Mouse (Mus musculus) heart, adult 2 months (tissue): ENCODE results near the gene Atf7ip2. TPM values are rescaled to one million over a fixed set of nuclear protein-coding genes. Genes with fewer than 3 reads are reported as not detected.
"Not testable (repeated sequence)": the region's sequence is repeated elsewhere in the genome, so short reads cannot be mapped to it uniquely, and the experiment has no call there.

Source experiments
- DNase-seq, 2 experiments: peaks; one replicate each; pipeline ENCODE4 v3.0.0; 2021
- H3K27ac ChIP-seq: fragments of 200-600 bp; 2 replicates; pipeline ENCODE4 v1.8.1; 2022
- H3K27me3 ChIP-seq: fragments of 200-500 bp; 2 replicates; pipeline ENCODE4 v1.6.1; 2012; ENCODE audit warnings: mild to moderate bottlenecking, low read length, inconsistent platforms, mixed read lengths; ENCODE audit not compliant: control insufficient read depth, insufficient read depth
- H3K36me3 ChIP-seq: fragments of 200-500 bp; 2 replicates; pipeline ENCODE4 v1.6.1; 2012; ENCODE audit warnings: low read length, inconsistent platforms; ENCODE audit not compliant: control insufficient read depth, insufficient read depth
- H3K4me1 ChIP-seq: fragments of 200-500 bp; 2 replicates; pipeline ENCODE4 v1.6.1; 2011; ENCODE audit warnings: low read length; ENCODE audit not compliant: control insufficient read depth, insufficient read depth
- H3K4me3 ChIP-seq: fragments of 200-600 bp; 2 replicates; pipeline ENCODE4 v1.8.1; 2022
- H3K79me2 ChIP-seq: fragments of 200-500 bp; replicated peaks from 2 replicates; pipeline ENCODE4 v1.6.1; 2012; ENCODE audit warnings: mild to moderate bottlenecking, inconsistent platforms, low read length, moderate library complexity, mixed read lengths; ENCODE audit not compliant: control insufficient read depth, insufficient read depth
- H3K9ac ChIP-seq: fragments of 200-500 bp; 2 replicates; pipeline ENCODE4 v1.6.1; 2012; ENCODE audit warnings: low read depth, mild to moderate bottlenecking, control low read depth, inconsistent platforms, low read length, mixed read lengths
- CTCF ChIP-seq: fragments of 200-600 bp; IDR thresholded peaks from 2 replicates; pipeline ENCODE4 v1.8.1; 2022; ENCODE audit warnings: antibody characterized with exemption, mild to moderate bottlenecking, moderate library complexity
- EP300 ChIP-seq: fragments of 200-500 bp; IDR thresholded peaks from 2 replicates; pipeline ENCODE4 v1.6.1; 2011; ENCODE audit warnings: low read depth, low read length, control low read depth; ENCODE audit not compliant: insufficient read depth
- POLR2A ChIP-seq: fragments of 200-500 bp; IDR thresholded peaks from 2 replicates; pipeline ENCODE4 v1.6.1; 2011; ENCODE audit warnings: mild to moderate bottlenecking, low read depth, low read length, control low read depth; ENCODE audit not compliant: insufficient read depth
- WGBS: fragments of 180-500 bp; shearing (Covaris S2); methylation state at CpG from one replicate; pipeline ENCODE4 v1.1.7; 2018; 5-methylcytosine and 5-hydroxymethylcytosine counted together
- intact Hi-C: fragments of 180-260 bp; cut with DNase I; formaldehyde crosslinking; loops from one replicate; pipeline ENCODE4 v1.15.1; 2025
- polyA plus RNA-seq: library from polyadenylated mRNA; depleted of rRNA; stranded (reverse); fragments of >200 nt; gene quantifications from 2 replicates; pipeline ENCODE4 v1.2.3, GENCODE M21; 2012
- total RNA-seq, 2 experiments: library from RNA; stranded (reverse); gene quantifications; 2 replicates each; pipeline ENCODE4 v1.2.3; 2021

Gene Atf7ip2
- total and polyA plus RNA-seq, 3 experiments = not detected

- H3K4me1 ChIP-seq = no peaks in the 10 kb centered on the region
- no peaks in the 10 kb centered on the region for H3K36me3 ChIP-seq
- TF ChIP-seq POLR2A = no peak
- TF ChIP-seq EP300 = no peak
- no peak for TF ChIP-seq CTCF
- intact Hi-C loops = no loop called here
- 81% methylated on average over 4 of the region's 4 CpGs for WGBS
- H3K27me3 ChIP-seq = no peaks in the 10 kb centered on the region
- no peak overlapping the region for H3K27ac ChIP-seq
- no peak overlapping the region for H3K4me3 ChIP-seq
- H3K79me2 ChIP-seq = no peaks in the 10 kb centered on the region
- no peak for DNase-seq
- no peak overlapping the region for H3K9ac ChIP-seq
Measured at GRCm38 (mm10) chr16:10171276-10171675, 21.2 kb upstream of the Atf7ip2 start.

GRCm38 (mm10) chr16:10172179-10172820 lies 20.2 kb upstream of the Atf7ip2 start:
- Histone ChIP-seq H3K4me3 (no peak overlapping the region), H3K27me3 (no peaks in the 10 kb centered on the region), H3K27ac (no peak overlapping the region), H3K9ac (no peak overlapping the region), H3K4me1 (no peaks in the 10 kb centered on the region), H3K36me3 (no peaks in the 10 kb centered on the region), H3K79me2 (no peaks in the 10 kb centered on the region)
- intact Hi-C loops = no loop called here
- 80% methylated on average over 3 of the region's 3 CpGs for WGBS
- TF ChIP-seq EP300 (no peak), POLR2A (no peak), CTCF (no peak)
- DNase-seq = no peak

- H3K9ac ChIP-seq, H3K36me3 ChIP-seq, intact Hi-C loops: not testable (repeated sequence)
Measured at GRCm38 (mm10) chr16:10187461-10187860, 5.1 kb upstream of the Atf7ip2 start.

GRCm38 (mm10) chr16:10208777-10209176 lies 16.3 kb downstream of the Atf7ip2 start:
- intact Hi-C loops = no loop called here
- no peak overlapping the region for H3K27ac ChIP-seq
- DNase-seq = no peak
- TF ChIP-seq EP300 (no peak), CTCF (peak; percentile 18; the same call in 1 of the 2 replicates), POLR2A (no peak)
- H3K4me1 ChIP-seq = no peaks in the 10 kb centered on the region
- H3K4me3 ChIP-seq = no peak overlapping the region
- no peaks in the 10 kb centered on the region for H3K79me2 ChIP-seq
- 63% methylated on average over 1 of the region's 1 CpGs for WGBS
- no peaks in the 10 kb centered on the region for H3K36me3 ChIP-seq
- no peaks in the 10 kb centered on the region for H3K27me3 ChIP-seq
- H3K9ac ChIP-seq = no peak overlapping the region

More at GRCm38 (mm10) chr16:10187461-10187860, 5.1 kb upstream of the Atf7ip2 start:
- not testable (repeated sequence) for DNase-seq, H3K4me1 ChIP-seq, H3K4me3 ChIP-seq, H3K27me3 ChIP-seq, H3K27ac ChIP-seq, H3K79me2 ChIP-seq
- WGBS = 94% methylated on average over 10 of the region's 10 CpGs

- H3K27me3 ChIP-seq, H3K79me2 ChIP-seq, H3K36me3 ChIP-seq, intact Hi-C loops, H3K4me1 ChIP-seq, H3K4me3 ChIP-seq, DNase-seq, H3K9ac ChIP-seq, H3K27ac ChIP-seq: not testable (repeated sequence)
- 79% methylated on average over 1 of the region's 1 CpGs for WGBS
Measured at GRCm38 (mm10) chr16:10216366-10216765, 23.9 kb downstream of the Atf7ip2 start.

- H3K36me3 ChIP-seq, H3K27me3 ChIP-seq, intact Hi-C loops, H3K79me2 ChIP-seq, H3K4me3 ChIP-seq, H3K9ac ChIP-seq, DNase-seq, H3K27ac ChIP-seq, H3K4me1 ChIP-seq: not testable (repeated sequence)
- 68% methylated on average over 2 of the region's 2 CpGs for WGBS
Measured at GRCm38 (mm10) chr16:10217020-10217419, 24.5 kb downstream of the Atf7ip2 start.
